Mouse (Mus musculus) kidney, adult 2 months (tissue): ENCODE measurements around the gene Cnnm3.

ENCODE experiments used
- CTCF ChIP-seq: fragments of 200-500 bp; conservative IDR thresholded peaks from 2 replicates; pipeline ENCODE4 v1.5.1; 2011; ENCODE audit warnings: low read depth, mild to moderate bottlenecking, control low read depth, low read length, moderate library complexity, mixed read lengths; ENCODE audit not compliant: insufficient read depth, insufficient read length
- POLR2A ChIP-seq: fragments of 200-500 bp; IDR thresholded peaks from one replicate; pipeline ENCODE4 v1.6.1; 2011; ENCODE audit warnings: low read depth, low read length, control low read depth

- TF ChIP-seq CTCF = 0 out of 2 replicates have a peak, but pooled peaks have one; percentile 17
- TF ChIP-seq POLR2A = no peak
Observed at GRCm38 (mm10) chr1:36512089-36512965, 660 bp downstream of the Cnnm3 start.
